Mouse (Mus musculus) limb, embryonic 14.5 days (tissue): ENCODE measurements at regions not wholly inside any gene's neighbourhood (a gene's known extent, or its start where the extent isn't known, plus 50 kb on each side); places are given as distances from the start of the nearest gene placed in this dataset.

Source experiments
- ATAC-seq: fragments of 200-750 bp; cut with Nextera tagmentation; 2 replicates; pipeline ENCODE4 v1.8.0; 2017; ENCODE audit warnings: low read depth, moderate number of reproducible peaks, moderate TSS enrichment; ENCODE audit not compliant: low FRiP score
- DNase-seq: peaks from one replicate; pipeline ENCODE4 v3.0.0-alpha.2; 2015; ENCODE audit warnings: low spot score
- H3K27ac ChIP-seq: fragments of 300-500 bp; sonication (generic); replicated peaks from 2 replicates; pipeline ENCODE4 v1.5.1; 2014; ENCODE audit warnings: low read depth, mild to moderate bottlenecking, low read length, moderate library complexity, mixed read lengths
- H3K27me3 ChIP-seq: fragments of 300-500 bp; sonication (generic); 2 replicates; pipeline ENCODE4 v1.6.1; 2014; ENCODE audit warnings: low read length, mixed read lengths; ENCODE audit not compliant: control insufficient read depth, insufficient read depth
- H3K36me3 ChIP-seq: fragments of 300-500 bp; sonication (generic); 2 replicates; pipeline ENCODE4 v1.6.1; 2014; ENCODE audit warnings: mild to moderate bottlenecking, low read length, moderate library complexity, mixed read lengths; ENCODE audit not compliant: control insufficient read depth, insufficient read depth
- H3K4me1 ChIP-seq: fragments of 300-500 bp; sonication (generic); 2 replicates; pipeline ENCODE4 v1.6.1; 2014; ENCODE audit warnings: antibody characterized with exemption, low read length, mixed read lengths; ENCODE audit not compliant: control insufficient read depth, insufficient read depth
- H3K4me2 ChIP-seq: fragments of 300-500 bp; sonication (generic); replicated peaks from 2 replicates; pipeline ENCODE4 v1.6.1; 2014; ENCODE audit warnings: low read depth, mild to moderate bottlenecking, low read length, moderate library complexity; ENCODE audit not compliant: severe bottlenecking
- H3K4me3 ChIP-seq: fragments of 300-500 bp; sonication (generic); replicated peaks from 2 replicates; pipeline ENCODE4 v1.5.1; 2014; ENCODE audit warnings: low read length
- H3K9ac ChIP-seq: fragments of 300-500 bp; sonication (generic); 2 replicates; pipeline ENCODE4 v1.6.1; 2014; ENCODE audit warnings: mild to moderate bottlenecking, low read depth, low read length, moderate library complexity; ENCODE audit not compliant: severe bottlenecking
- H3K9me3 ChIP-seq: fragments of 300-500 bp; sonication (generic); 2 replicates; pipeline ENCODE4 v1.6.1; 2016; ENCODE audit warnings: low read length; ENCODE audit not compliant: control insufficient read depth
- POLR2A ChIP-seq: fragments of 200-500 bp; IDR thresholded peaks from 2 replicates; pipeline ENCODE4 v1.8.0; 2012; ENCODE audit warnings: inconsistent platforms, mild to moderate bottlenecking, moderate library complexity, borderline replicate concordance; ENCODE audit not compliant: insufficient read depth, insufficient read length; ENCODE audit errors: extremely low read depth
- WGBS: fragments of 180-500 bp; shearing (Covaris S2); extraction: QIAGEN DNeasy Blood & Tissue Kit; methylation state at CpG from one replicate; pipeline ENCODE4 v1.1.7; 2014; 5-methylcytosine and 5-hydroxymethylcytosine counted together

GRCm38 (mm10) chr2:167865525-167865924 is 66.3 kb upstream of the Ptpn1 start:
- no peak for ATAC-seq
- H3K4me2 ChIP-seq: no peak overlapping the region
- no peak overlapping the region for H3K4me3 ChIP-seq
- H3K27me3 ChIP-seq: no peaks in the 10 kb centered on the region
- H3K27ac ChIP-seq: no peak overlapping the region
- no peaks in the 10 kb centered on the region for H3K9me3 ChIP-seq
- H3K9ac ChIP-seq: no peak overlapping the region
- no peak for TF ChIP-seq POLR2A
- H3K4me1 ChIP-seq: peaks cover 3% of the 10 kb centered on the region; the same call in 1 of the 2 replicates
- no peaks in the 10 kb centered on the region for H3K36me3 ChIP-seq
- no peak for DNase-seq
- WGBS: 91% methylated on average over 3 of the region's 3 CpGs

GRCm38 (mm10) chr2:167864672-167865071 is 67.2 kb upstream of the Ptpn1 start:
- Histone ChIP-seq H3K9me3 (no peaks in the 10 kb centered on the region), H3K36me3 (no peaks in the 10 kb centered on the region), H3K9ac (no peak overlapping the region), H3K4me2 (no peak overlapping the region), H3K4me1 (peaks cover 8% of the 10 kb centered on the region; the same call in 1 of the 2 replicates), H3K4me3 (no peak overlapping the region), H3K27ac (no peak overlapping the region), H3K27me3 (no peaks in the 10 kb centered on the region)
- no peak for DNase-seq
- ATAC-seq: no peak
- no peak for TF ChIP-seq POLR2A
- WGBS: 74% methylated on average over 7 of the region's 7 CpGs

- no peak overlapping the region for H3K4me2 ChIP-seq
- WGBS: 44% methylated on average over 8 of the region's 8 CpGs
- ATAC-seq (no peak), DNase-seq (no peak)
- no peak overlapping the region for H3K9ac ChIP-seq
- H3K4me1 ChIP-seq: peaks cover 11% of the 10 kb centered on the region; the same call in 1 of the 2 replicates
- no peaks in the 10 kb centered on the region for H3K27me3 ChIP-seq
- H3K9me3 ChIP-seq: no peaks in the 10 kb centered on the region
- no peak for TF ChIP-seq POLR2A
- no peaks in the 10 kb centered on the region for H3K36me3 ChIP-seq
- no peak overlapping the region for H3K27ac ChIP-seq
- H3K4me3 ChIP-seq: no peak overlapping the region
Measured at GRCm38 (mm10) chr2:167864228-167864627, 67.6 kb upstream of the Ptpn1 start.

- Histone ChIP-seq H3K27ac (no peak overlapping the region), H3K9me3 (no peaks in the 10 kb centered on the region), H3K9ac (no peak overlapping the region)
Measured at GRCm38 (mm10) chr2:167863616-167864015, 68.2 kb upstream of the Ptpn1 start.

GRCm38 (mm10) chr2:167861178-167861520 is 70.7 kb upstream of the Ptpn1 start:
- no peaks in the 10 kb centered on the region for H3K27me3 ChIP-seq
- H3K4me3 ChIP-seq: no peak overlapping the region
- H3K4me2 ChIP-seq: no peak overlapping the region
- no peaks in the 10 kb centered on the region for H3K9me3 ChIP-seq
- no peak for TF ChIP-seq POLR2A
- WGBS: 65% methylated on average over 2 of the region's 2 CpGs
- no peak for ATAC-seq
- peaks cover 12% of the 10 kb centered on the region; the same call in 1 of the 2 replicates for H3K4me1 ChIP-seq
- no peak overlapping the region for H3K27ac ChIP-seq
- H3K9ac ChIP-seq: no peak overlapping the region
- DNase-seq: no peak
- no peaks in the 10 kb centered on the region; the same call in 1 of the 2 replicates for H3K36me3 ChIP-seq

More at GRCm38 (mm10) chr2:167863616-167864015, 68.2 kb upstream of the Ptpn1 start:
- H3K36me3 ChIP-seq: no peaks in the 10 kb centered on the region; the same call in 1 of the 2 replicates
- peaks cover 11% of the 10 kb centered on the region; the same call in 1 of the 2 replicates for H3K4me1 ChIP-seq
- no peak for ATAC-seq
- no peak overlapping the region for H3K4me2 ChIP-seq
- WGBS: 64% methylated on average over 6 of the region's 6 CpGs
- DNase-seq: no peak
- no peaks in the 10 kb centered on the region for H3K27me3 ChIP-seq
- H3K4me3 ChIP-seq: no peak overlapping the region
- no peak for TF ChIP-seq POLR2A

GRCm38 (mm10) chr2:167860457-167861177 is 71.2 kb upstream of the Ptpn1 start:
- H3K4me1 ChIP-seq: peaks cover 17% of the 10 kb centered on the region; the same call in 1 of the 2 replicates
- H3K4me3 ChIP-seq: no peak overlapping the region
- no peak for TF ChIP-seq POLR2A
- peak overlapping the region; percentile 14; the same call in 1 of the 2 replicates for H3K27ac ChIP-seq
- H3K9me3 ChIP-seq: no peaks in the 10 kb centered on the region
- H3K27me3 ChIP-seq: no peaks in the 10 kb centered on the region
- H3K36me3 ChIP-seq: no peaks in the 10 kb centered on the region; the same call in 1 of the 2 replicates
- peak; percentile 42 for ATAC-seq
- H3K9ac ChIP-seq: no peak overlapping the region
- WGBS: 47% methylated on average over 10 of the region's 10 CpGs
- DNase-seq: peak; percentile 71
- no peak overlapping the region for H3K4me2 ChIP-seq
